Mouse (Mus musculus): Measurements from ENCODE around the gene Nfatc4.

Nfatc4 gene

DNA sequence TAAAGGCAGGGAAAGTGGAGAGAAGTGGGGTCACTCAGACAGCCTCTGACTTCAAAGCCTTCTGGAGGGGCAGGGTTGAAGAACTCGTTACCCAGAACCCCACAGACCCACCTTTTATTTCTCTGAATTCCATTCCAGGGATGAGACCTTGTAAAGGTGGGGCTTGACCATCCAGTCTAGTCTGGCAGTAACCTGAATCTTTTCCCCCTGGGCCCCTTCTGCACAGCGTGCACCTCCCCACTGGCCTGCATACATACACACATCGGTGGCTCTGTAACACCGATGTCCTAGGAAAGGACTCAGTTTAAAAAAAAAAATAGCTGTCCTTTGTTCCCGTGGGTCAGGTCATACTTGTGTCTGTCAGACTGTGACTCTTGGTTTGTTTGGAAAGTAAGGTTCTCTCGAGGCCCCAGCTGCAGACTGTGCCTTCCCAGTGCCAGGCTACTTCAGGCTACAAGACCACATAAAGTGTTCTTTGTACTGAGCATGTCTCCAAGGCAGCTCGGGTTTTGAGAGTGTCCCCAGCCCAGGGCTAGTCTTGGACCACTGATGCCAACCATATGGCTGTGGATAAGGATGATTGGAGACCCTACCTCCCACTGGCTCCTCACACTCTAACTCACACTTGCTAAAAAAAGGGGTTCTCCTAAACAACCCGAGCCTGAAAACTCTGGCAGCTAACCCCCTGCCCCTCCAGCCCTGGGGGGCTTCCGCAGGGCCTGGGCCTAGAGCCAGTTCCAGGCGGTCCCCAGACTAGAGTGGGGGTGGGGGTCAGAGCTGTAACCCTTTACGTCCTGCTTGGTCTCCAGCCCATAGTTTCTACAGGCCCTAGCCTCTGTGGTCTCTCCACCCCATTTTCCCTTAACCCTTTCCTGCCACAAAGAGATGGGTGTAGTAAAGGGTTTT lies 30.0 kb downstream of the Nfatc4 start:
- no peak for DNase-seq (ENCODE audit: low read depth in 1 of 2, low spot score in 2 of 2)

DNA sequence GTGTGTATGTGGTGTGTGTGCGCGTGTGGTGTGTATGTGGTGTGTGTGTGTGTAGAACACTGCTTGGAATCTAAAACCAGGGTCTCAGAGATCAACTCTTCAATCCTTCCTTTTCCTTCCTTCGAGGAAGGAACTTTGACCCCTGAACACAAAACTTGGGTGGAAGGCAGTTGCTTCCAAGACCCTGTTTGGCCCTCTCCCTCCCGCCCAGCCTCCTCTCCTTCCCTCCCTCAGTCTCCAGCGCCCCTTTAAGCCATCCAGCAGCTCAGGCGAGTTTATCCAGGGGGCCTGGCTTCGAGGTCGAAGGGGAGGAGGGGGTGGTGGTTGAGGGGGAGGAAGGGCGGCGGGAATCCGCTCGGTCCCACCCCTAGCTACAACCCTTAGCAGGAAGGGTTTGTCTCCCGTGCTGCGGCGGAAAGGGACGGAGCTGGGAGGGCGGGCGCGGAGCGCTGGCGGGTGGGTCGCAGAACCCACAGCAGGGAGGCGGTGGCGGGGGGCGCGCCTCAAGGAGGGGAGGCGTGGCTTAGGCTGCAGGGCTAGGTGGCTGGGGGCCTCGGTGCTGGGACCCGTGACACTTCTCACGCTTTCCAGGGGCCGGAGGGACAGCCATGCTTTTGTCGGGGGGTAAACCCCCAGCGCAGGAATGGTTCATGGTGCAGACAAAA lies 30.8 kb downstream of the Nfatc4 start, which contains the start of gene Nynrin:
Gene Nynrin, plus strand, starts transcription at position 390 of the 665 bp plus-strand sequence.
- no peak for DNase-seq (ENCODE audit: low read depth in 1 of 2, low spot score in 2 of 2)

- no peak for DNase-seq (ENCODE audit: low read depth in 1 of 2, low spot score in 2 of 2)
These were observed 31.6 kb downstream of the Nfatc4 start for GRCm38 (mm10) chr14:55854406-55855100.

- DNase-seq (ENCODE audit: low read depth in 1 of 2, low spot score in 2 of 2): no peak
These were observed 32.2 kb downstream of the Nfatc4 start for GRCm38 (mm10) chr14:55855101-55855561.

DNA sequence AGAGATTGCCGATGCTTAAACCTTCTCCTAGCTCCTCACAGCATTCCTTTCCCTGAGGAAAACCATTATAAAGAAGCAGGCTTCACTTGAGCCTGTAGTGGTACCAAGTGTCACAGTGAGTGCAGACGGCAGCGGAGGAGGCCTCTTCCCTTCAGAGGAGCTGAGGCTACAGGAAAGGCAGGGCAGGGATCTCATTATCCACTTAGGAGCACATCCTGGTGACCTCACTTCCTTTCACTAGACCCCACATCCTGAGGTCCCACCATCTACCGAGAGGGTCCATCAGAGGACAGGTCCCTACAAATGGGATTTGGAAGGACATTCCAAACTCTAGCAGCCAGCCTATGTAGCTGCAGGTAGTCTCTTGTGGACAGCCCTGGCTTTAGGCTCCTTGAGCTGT lies 34.6 kb downstream of the Nfatc4 start:
- DNase-seq (ENCODE audit: low read depth in 1 of 2, low spot score in 2 of 2): no peak

DNA sequence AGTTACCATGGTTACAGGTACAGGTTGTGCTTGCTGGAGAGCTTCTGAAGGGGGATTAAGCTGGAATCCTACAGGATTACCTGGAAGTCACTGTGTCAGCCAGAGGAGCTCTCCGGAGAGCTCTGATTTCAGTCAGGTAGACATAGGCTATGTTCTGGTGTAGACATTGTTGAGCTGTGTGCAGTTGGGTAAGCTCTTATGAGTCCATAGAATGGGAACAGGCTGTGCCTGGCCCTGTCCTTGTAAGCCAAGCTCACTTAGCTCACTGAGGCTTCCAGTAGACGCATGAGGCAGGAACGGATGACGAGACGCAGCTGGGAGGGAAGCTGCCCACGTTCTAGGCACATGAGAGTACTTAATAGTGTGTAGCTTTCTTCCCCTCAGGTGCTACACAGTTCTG lies 39.2 kb downstream of the Nfatc4 start:
- no peak for DNase-seq (ENCODE audit: low read depth in 1 of 2, low spot score in 2 of 2)

DNA sequence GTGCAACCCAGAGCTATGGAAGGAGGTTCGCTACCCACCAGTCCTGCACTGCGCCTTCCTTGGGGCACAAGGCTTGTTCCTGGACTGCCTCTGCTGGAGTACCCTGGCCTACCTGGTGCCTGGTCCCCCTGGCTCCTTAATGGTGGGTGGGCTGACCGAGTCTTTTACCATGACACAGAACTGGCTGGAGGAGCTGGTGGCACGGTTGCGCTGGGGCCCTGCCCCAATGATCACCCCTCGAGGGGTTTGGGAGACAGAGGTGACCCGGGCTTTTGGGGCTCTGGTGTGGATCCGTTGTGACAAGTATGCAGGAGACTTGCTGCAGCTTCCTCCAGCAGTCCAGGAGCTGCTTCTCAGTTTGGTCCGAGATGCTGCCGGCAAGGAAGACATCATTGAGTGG lies 40.0 kb downstream of the Nfatc4 start:
- no peak for DNase-seq (ENCODE audit: low read depth in 1 of 2, low spot score in 2 of 2)

GRCm38 (mm10) chr14:55863773-55864172 lies 40.8 kb downstream of the Nfatc4 start:
- peak in 1 of 2 experiments; percentile 66 for DNase-seq (ENCODE audit: low read depth in 1 of 2, low spot score in 2 of 2)

DNA sequence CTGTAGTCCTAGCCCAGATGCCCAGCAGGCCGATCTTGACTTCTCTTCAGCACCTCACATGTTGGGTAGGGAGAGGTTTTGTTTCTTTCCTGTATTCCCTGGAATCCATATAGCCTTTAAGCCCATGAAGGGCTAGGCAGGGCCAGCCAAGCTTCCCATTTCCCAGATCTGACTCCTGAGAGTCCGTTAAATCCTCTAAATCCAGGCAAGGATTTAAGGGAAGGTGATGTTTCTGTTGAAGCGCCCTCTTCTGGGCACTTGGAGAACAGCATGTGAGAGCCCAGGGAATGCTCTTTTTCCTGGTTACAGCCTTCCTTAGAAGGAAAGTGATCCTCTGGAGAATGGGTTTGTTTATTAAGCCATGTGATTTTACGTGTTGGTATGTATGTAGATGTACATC lies 44.0 kb downstream of the Nfatc4 start:
- no peak for DNase-seq (ENCODE audit: low read depth in 1 of 2, low spot score in 2 of 2)

GRCm38 (mm10) chr14:55868230-55869026 lies 45.5 kb downstream of the Nfatc4 start:
- no peak for DNase-seq (ENCODE audit: low read depth in 1 of 2, low spot score in 2 of 2)

- no peak for DNase-seq (ENCODE audit: low read depth in 1 of 2, low spot score in 2 of 2)
These were observed 46.6 kb downstream of the Nfatc4 start for GRCm38 (mm10) chr14:55869538-55869937.

DNA sequence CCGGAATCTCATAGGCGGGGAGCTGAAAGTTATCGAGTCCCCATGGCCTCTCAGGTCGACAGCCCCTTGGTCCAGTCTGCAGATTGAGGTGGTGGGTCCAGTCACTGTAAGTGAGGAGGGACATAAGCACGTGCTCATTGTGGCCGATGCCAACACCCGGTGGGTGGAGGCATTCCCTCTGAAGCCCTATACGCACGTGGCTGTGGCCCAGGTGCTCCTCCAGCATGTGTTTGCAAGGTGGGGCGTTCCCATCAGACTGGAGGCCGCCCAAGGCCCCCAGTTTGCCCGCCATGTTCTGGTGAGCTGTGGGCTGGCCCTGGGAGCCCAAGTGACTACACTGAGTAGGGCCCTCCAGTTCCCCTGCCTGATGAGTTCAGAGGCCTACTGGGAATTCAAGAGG lies 49.1 kb downstream of the Nfatc4 start:
- no peak for DNase-seq (ENCODE audit: low read depth in 1 of 2, low spot score in 2 of 2)

DNA sequence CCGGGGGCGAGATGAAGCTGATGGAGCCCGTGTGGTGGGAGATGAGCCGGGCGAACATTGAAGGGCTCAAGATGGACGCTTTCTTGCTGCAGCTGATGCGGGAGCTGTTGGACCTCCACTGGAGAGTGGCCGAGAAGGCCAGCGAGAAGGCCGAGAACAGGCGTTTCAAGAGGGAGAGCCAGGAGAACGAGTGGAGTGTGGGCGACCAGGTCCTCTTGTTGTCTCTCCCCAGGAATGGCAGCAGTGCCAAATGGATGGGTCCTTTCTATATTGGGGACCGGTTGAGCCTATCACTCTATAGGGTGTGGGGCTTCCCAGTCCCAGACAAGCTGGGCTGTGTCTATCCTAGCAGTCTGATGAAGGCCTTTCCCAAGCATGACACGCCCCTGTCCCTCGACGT lies 49.6 kb downstream of the Nfatc4 start:
- no peak for DNase-seq (ENCODE audit: low read depth in 1 of 2, low spot score in 2 of 2)

- no peak for DNase-seq (ENCODE audit: low read depth in 1 of 2, low spot score in 2 of 2)
These were observed 50.3 kb downstream of the Nfatc4 start for GRCm38 (mm10) chr14:55873242-55873713.

GRCm38 (mm10) chr14:55873714-55874683 lies 51.1 kb downstream of the Nfatc4 start:
- DNase-seq (ENCODE audit: low read depth in 1 of 2, low spot score in 2 of 2): peak in 1 of 2 experiments; percentile 71

DNA sequence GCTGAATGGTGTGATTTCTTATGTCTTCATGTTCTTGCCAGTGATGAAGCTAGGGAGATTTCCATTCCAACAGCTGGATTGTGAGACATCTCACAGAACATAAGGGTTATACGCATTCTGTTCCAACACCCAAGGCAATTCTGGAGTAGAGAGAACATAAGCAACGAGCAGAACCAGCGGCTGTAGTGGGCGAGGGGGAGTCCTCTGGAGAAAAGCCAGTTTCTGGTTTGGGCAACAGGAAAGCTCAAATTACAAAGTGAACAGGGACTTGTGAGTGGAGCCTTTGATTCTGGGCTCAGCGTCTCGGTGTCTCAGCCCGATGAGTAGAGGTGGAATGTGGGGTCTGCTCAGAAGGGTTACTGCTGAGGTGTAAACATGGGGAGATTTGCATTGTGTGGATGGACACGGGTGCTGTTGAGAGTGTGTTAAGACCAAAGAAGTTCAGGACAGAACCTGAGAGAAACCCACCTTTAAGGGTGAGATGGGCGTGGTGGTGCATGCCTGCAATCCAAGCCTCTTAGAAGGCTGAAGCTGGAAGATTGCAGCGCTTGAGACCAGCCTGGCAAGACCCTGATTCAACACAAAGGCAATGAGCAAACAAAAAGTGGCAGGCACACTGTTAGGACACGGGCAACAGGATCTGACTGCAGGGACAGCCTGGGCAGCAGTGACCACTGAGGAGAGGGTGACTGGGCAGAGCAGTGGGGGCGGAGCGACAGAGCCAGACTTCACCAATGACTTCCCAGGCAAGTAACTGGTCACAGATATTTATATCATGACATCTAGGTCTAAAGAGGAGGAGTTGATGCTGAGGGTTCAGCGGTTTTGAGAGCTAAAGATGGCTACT lies 54.7 kb downstream of the Nfatc4 start:
- DNase-seq (ENCODE audit: low read depth in 1 of 2, low spot score in 2 of 2): no peak

GRCm38 (mm10) chr14:55878316-55878940 lies 55.5 kb downstream of the Nfatc4 start:
- no peak for DNase-seq (ENCODE audit: low read depth in 1 of 2, low spot score in 2 of 2)

DNA sequence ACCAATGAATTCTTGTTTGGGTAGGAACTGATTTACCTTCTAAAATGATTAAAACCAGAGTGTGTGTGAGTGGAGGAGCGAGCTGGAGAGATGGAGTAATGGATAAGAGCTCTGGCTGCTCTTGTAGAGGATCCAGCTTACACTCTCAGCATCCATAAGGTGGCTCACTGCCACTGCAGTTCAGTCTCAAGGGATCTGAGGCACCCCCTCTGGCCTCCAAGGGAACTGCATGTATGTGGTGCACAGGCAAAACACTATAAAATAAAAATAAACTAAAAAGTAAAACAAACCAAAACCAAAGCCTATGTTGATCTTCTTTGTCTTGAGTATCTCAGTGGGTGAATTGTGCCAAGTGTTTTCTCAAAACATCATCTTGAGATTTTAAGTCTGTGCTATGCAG lies 56.7 kb downstream of the Nfatc4 start:
- peak in 1 of 2 experiments; percentile 63 for DNase-seq (ENCODE audit: low read depth in 1 of 2, low spot score in 2 of 2)
